Mouse (Mus musculus): Measurements from ENCODE around the gene Elfn1. TPM values are rescaled to one million over a fixed set of nuclear protein-coding genes. Genes with fewer than 3 reads are reported as not detected.
"Not testable (repeated sequence)": the region's sequence is repeated elsewhere in the genome, so short reads cannot be mapped to it uniquely, and the experiment has no call there.

The Elfn1 gene
- polyA plus RNA-seq, 1 experiment: not detected

- 48% methylated on average over 8 of the region's 8 CpGs for WGBS
- TF ChIP-seq CTCF (IDR thresholded peaks at IDR 0.05; ENCODE audit: insufficient read depth, low read depth, low read length): no peak
- no peak for TF ChIP-seq POLR2A (IDR thresholded peaks at IDR 0.05; ENCODE audit: insufficient read depth, low read depth, low read length)
- Histone ChIP-seq H3K4me1 (ENCODE audit: control insufficient read depth, insufficient read depth, low read length) (peaks cover 23% of the 10 kb centered on the region), H3K27ac (ENCODE audit: insufficient read depth, low read depth, low read length) (no peak overlapping the region), H3K4me3 (ENCODE audit: insufficient read depth, low read depth, low read length) (no peak overlapping the region)
Measured at GRCm38 (mm10) chr5:139977476-139977875, 69.7 kb downstream of the Elfn1 start.

GRCm38 (mm10) chr5:139978525-139979276, 71.0 kb downstream of the Elfn1 start:
- Histone ChIP-seq H3K4me3 (ENCODE audit: insufficient read depth, low read depth, low read length) (no peak overlapping the region), H3K4me1 (ENCODE audit: control insufficient read depth, insufficient read depth, low read length) (peaks cover 22% of the 10 kb centered on the region), H3K27ac (ENCODE audit: insufficient read depth, low read depth, low read length) (no peak overlapping the region)
- WGBS: 9% methylated on average over 13 of the region's 13 CpGs
- TF ChIP-seq CTCF (IDR thresholded peaks at IDR 0.05; ENCODE audit: insufficient read depth, low read depth, low read length): no peak
- TF ChIP-seq POLR2A (IDR thresholded peaks at IDR 0.05; ENCODE audit: insufficient read depth, low read depth, low read length): no peak

GRCm38 (mm10) chr5:139979371-139979770, 71.6 kb downstream of the Elfn1 start:
- no peak overlapping the region for H3K4me3 ChIP-seq (ENCODE audit: insufficient read depth, low read depth, low read length)
- H3K4me1 ChIP-seq (ENCODE audit: control insufficient read depth, insufficient read depth, low read length): peaks cover 22% of the 10 kb centered on the region
- H3K27ac ChIP-seq (ENCODE audit: insufficient read depth, low read depth, low read length): no peak overlapping the region
- TF ChIP-seq POLR2A (IDR thresholded peaks at IDR 0.05; ENCODE audit: insufficient read depth, low read depth, low read length) (no peak), CTCF (IDR thresholded peaks at IDR 0.05; ENCODE audit: insufficient read depth, low read depth, low read length) (no peak)
- WGBS: 59% methylated on average over 9 of the region's 9 CpGs

DNA sequence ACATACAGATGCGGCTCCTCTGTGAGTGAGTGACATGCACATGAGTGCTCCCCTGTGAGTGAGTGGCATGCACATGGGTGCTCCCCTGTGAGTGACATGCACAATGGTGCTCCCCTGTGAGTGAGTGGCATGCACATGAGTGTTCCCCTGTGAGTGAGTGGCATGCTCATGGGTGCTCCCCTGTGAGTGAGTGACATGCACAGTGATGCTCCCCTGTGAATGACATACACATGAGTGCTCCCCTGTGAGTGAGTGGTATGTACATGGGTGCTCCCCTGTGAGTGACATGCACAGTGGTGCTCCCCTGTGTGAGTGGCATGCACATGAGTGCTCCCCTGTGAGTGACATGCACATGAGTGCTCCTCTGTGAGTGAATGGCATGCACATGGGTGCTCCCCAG, 74.2 kb downstream of the Elfn1 start:
- 93% methylated on average over 1 of the region's 1 CpGs for WGBS
- H3K4me3 ChIP-seq (ENCODE audit: insufficient read depth, low read depth, low read length): no peak overlapping the region
- TF ChIP-seq CTCF (IDR thresholded peaks at IDR 0.05; ENCODE audit: insufficient read depth, low read depth, low read length) (no peak), POLR2A (IDR thresholded peaks at IDR 0.05; ENCODE audit: insufficient read depth, low read depth, low read length) (no peak)

DNA sequence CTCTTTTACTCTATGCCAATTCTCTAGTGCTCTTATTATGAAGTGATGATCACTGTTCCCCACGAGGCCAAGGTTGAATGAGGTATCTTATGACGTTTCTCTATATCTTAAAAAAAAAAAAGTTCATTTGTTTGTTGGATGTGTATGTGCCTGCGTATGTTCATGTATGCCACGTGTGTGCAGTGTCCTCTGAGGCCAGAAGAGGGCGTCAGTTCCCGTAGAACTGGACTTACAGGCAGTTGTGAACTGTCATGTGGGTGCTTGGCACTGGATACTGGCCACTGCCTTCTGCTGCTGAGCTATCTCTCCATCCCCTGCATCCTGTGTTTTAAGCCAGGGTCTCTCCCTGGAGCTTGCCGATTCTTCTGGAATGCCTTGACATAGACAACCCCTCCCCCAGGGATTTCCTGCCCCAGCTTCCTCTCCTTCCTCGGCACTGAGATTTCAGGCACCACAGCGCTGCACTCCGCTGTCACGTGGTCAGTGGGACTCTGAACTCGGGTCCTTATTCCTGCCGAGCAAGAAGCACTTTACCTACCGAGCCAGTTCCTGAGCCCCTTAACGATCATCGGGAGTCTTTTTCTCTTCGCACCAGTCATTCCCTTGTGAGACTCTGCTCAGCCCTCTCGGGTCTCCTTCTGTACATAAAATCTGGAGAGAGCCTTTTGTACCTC, 77.5 kb downstream of the Elfn1 start:
- no peak overlapping the region for H3K4me3 ChIP-seq (ENCODE audit: insufficient read depth, low read depth, low read length)
- H3K4me1 ChIP-seq (ENCODE audit: control insufficient read depth, insufficient read depth, low read length): 0 out of 2 replicates have a peak, but pooled peaks cover 2% of the 10 kb centered on the region
- WGBS: 56% methylated on average over 18 of the region's 18 CpGs
- no peak overlapping the region for H3K27ac ChIP-seq (ENCODE audit: insufficient read depth, low read depth, low read length)
- TF ChIP-seq POLR2A (IDR thresholded peaks at IDR 0.05; ENCODE audit: insufficient read depth, low read depth, low read length) (no peak), CTCF (IDR thresholded peaks at IDR 0.05; ENCODE audit: insufficient read depth, low read depth, low read length) (no peak)

More for the DNA sequence above, 74.2 kb downstream of the Elfn1 start:
- H3K4me1 ChIP-seq (ENCODE audit: control insufficient read depth, insufficient read depth, low read length): peaks cover 19% of the 10 kb centered on the region
- no peak overlapping the region for H3K27ac ChIP-seq (ENCODE audit: insufficient read depth, low read depth, low read length)

DNA sequence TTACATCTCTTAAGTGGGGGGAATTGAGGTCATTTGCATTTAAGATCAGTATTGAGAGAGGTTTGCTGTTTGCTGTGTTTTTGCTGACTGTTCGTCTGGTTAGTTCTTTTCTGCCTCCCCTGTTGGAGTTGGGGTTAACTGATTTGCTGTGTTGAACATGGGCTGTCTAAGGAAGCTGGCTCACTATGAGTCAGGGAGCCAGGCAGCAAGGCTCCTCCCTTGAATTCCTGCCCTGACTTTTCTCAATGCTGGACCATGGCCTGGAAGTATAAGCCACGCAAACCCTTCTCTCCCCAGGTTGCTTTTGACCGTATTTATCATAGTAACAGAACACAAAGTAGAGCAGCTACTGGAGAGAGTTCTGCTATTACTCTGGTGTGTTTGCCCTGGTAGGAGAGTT, 83.8 kb downstream of the Elfn1 start:
- Histone ChIP-seq H3K4me1 (ENCODE audit: control insufficient read depth, insufficient read depth, low read length) (no peaks in the 10 kb centered on the region), H3K4me3 (ENCODE audit: insufficient read depth, low read depth, low read length) (no peak overlapping the region), H3K27ac (ENCODE audit: insufficient read depth, low read depth, low read length) (no peak overlapping the region)
- WGBS: 90% methylated on average over 3 of the region's 3 CpGs
- TF ChIP-seq POLR2A (IDR thresholded peaks at IDR 0.05; ENCODE audit: insufficient read depth, low read depth, low read length) (no peak), CTCF (IDR thresholded peaks at IDR 0.05; ENCODE audit: insufficient read depth, low read depth, low read length) (no peak)

DNA sequence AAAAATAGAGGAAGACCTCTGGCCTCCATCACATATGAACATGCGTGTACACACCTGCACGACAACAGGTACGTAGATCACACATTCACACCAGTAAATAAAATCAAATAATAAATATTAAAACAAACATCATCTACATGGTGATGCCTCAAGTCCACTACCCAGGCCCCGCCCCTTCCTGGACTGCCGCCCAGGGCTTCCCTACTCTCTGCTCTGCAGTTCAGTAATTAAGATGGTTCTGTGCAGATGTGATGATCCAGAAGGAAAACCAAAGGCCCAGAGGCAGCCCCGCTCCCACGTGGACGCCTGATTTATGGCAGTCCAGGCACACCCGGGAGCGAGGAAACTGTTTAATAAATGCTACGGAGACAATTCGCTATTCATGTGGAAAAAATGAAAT, 90.6 kb downstream of the Elfn1 start:
- H3K4me1 ChIP-seq (ENCODE audit: control insufficient read depth, insufficient read depth, low read length); H3K27ac ChIP-seq (ENCODE audit: insufficient read depth, low read depth, low read length); H3K4me3 ChIP-seq (ENCODE audit: insufficient read depth, low read depth, low read length): not testable (repeated sequence)
- WGBS: 87% methylated on average over 12 of the region's 12 CpGs

- whole genome bisulfite sequencing: 37% methylated on average over 6 of the region's 6 CpGs
- Histone ChIP-seq H3K27ac (ENCODE audit: insufficient read depth, low read depth, low read length) (no peak overlapping the region), H3K4me1 (ENCODE audit: control insufficient read depth, insufficient read depth, low read length) (no peaks in the 10 kb centered on the region), H3K4me3 (ENCODE audit: insufficient read depth, low read depth, low read length) (no peak overlapping the region)
- TF ChIP-seq POLR2A (IDR thresholded peaks at IDR 0.05; ENCODE audit: insufficient read depth, low read depth, low read length) (no peak), CTCF (IDR thresholded peaks at IDR 0.05; ENCODE audit: insufficient read depth, low read depth, low read length) (no peak)
Measured at GRCm38 (mm10) chr5:139998916-139999315, 91.2 kb downstream of the Elfn1 start.

DNA sequence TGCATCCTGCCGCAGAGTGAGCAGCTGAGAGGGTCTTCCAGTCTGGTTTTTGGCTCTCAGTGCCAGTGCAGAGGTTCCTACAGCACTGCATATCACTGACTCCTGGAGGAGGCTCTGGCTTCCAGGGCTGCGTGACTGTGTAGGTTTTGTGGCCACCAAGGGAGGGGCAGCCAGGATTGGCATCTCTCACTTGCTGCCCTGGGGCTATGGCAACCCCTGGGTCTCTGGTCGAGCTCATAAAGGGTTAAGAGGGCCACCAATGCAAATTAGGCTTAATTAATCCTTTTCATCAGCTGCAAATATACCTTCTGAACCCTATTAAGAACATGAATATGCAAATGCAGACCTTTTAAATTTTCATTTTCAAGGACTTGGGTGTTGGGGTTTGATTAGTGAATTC, 94.8 kb downstream of the Elfn1 start:
- no peak overlapping the region for H3K27ac ChIP-seq (ENCODE audit: insufficient read depth, low read depth, low read length)
- WGBS: 48% methylated on average over 3 of the region's 3 CpGs
- H3K4me1 ChIP-seq (ENCODE audit: control insufficient read depth, insufficient read depth, low read length): peaks cover 10% of the 10 kb centered on the region
- TF ChIP-seq POLR2A (IDR thresholded peaks at IDR 0.05; ENCODE audit: insufficient read depth, low read depth, low read length) (no peak), CTCF (IDR thresholded peaks at IDR 0.05; ENCODE audit: insufficient read depth, low read depth, low read length) (no peak)
- no peak overlapping the region for H3K4me3 ChIP-seq (ENCODE audit: insufficient read depth, low read depth, low read length)

Data from olfactory bulb, adult 2 months (tissue).